Mouse (Mus musculus) liver, adult 2 months (tissue): ENCODE data around the gene Gtf2f2.

Experiments
- CTCF ChIP-seq: fragments of 200-500 bp; IDR thresholded peaks from 2 replicates; pipeline ENCODE4 v1.5.1; 2011; ENCODE audit warnings: low read depth, low read length, control low read depth
- POLR2A ChIP-seq: fragments of 200-500 bp; IDR thresholded peaks from 2 replicates; pipeline ENCODE4 v1.6.1; 2011; ENCODE audit warnings: low read length, control low read depth; ENCODE audit not compliant: insufficient read depth; ENCODE audit errors: extremely low read depth

DNA sequence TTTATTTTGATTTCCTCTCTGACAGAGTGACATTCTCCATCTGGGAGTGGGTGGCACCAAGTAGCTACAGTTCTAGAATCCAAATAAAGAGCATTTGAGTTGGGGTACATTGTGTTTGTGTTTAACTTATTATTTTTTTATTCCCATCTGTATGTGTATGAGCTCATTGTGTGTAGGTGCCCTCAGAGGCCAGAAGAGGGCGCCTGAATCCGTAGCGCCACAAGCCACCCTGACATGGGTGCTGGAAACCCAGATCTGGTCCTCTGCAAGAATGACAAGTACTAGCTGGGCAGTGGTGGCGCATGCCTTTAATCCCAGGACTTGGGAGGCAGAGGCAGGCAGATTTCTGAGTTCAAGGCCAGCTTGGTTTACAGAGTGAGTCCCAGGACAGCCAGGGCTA lies 138.9 kb downstream of the Gtf2f2 start:
- TF ChIP-seq CTCF (no peak), POLR2A (no peak)
